Mouse (Mus musculus): ENCODE data around the gene Wasf2.

Wasf2 gene

DNA sequence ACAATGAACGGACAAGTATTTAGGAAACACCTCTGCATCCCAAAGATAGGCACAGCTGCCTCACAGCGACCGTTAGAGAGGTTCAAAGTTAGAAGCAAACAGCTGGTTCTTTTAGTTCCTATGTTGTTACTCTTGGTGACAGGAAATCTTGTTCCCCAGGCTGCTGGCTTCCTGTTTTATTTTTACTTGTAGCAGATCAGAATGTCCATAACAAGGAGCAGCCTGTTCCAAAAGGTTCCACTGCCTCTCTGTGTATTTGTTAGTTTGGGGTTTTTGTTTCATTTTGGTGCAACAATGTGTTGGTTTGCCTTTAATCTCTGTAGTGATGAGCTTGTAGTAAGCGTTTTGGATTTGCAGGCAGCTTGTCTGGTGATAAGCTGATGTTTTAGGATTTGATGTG is 44.1 kb downstream of the Wasf2 start:
- DNase-seq (ENCODE audit: low read depth, low spot score) = no peak

DNA sequence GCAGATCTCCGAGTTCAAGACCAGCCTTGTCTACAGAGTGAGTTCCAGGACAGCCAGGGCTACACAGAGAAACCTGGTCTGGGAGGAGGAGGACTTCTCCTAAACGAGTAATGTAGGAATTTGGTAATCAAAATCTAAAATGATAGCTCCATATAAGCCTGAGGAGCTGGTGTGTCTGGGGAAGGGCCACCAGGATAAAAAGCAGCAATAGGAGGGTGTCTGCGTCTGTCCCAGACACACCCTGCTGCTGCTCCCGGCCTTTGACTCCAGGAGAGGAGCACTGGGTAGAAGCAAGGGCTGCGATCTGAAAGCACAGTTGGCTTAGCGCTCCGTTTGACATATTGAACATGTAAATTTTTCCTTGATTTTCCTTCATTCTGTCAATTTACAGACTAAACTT is 45.0 kb downstream of the Wasf2 start:
- no peak for DNase-seq (ENCODE audit: low read depth, low spot score)

DNA sequence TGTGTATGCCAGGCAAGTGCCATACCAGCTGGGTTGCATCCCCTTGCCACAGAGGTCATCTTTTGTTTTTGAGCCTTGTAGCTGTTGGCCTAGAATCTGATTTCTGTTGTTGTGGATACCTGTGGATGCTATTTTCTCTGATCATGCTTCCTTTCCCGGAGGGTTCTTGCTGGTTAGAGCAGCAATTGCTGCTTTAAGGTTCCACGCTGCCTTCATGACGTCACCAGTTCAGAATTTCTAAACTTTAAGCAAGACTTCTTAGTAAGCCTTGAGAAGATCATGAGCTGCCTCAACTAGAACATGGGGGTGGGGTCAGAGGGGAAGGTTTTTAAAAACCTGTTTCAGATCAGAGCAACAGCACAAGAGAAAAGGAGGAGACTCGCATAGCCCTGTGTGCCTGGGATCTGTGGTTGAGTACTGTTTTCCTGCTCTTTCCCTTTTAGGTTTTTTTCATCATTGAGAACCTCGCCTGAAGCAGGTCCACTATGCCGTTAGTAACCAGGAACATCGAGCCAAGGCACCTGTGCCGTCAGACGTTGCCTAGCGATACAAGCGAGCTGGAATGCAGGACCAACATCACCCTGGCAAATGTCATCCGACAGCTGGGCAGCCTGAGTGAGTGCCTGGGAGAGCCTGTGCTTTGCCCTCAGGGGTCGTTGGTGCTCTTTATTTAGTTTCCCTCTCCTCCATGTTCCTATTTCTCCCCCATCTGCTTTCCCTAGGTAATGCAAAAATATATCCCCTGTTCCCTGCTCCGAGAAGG is 45.9 kb downstream of the Wasf2 start:
- no peak for DNase-seq (ENCODE audit: low read depth, low spot score)

DNA sequence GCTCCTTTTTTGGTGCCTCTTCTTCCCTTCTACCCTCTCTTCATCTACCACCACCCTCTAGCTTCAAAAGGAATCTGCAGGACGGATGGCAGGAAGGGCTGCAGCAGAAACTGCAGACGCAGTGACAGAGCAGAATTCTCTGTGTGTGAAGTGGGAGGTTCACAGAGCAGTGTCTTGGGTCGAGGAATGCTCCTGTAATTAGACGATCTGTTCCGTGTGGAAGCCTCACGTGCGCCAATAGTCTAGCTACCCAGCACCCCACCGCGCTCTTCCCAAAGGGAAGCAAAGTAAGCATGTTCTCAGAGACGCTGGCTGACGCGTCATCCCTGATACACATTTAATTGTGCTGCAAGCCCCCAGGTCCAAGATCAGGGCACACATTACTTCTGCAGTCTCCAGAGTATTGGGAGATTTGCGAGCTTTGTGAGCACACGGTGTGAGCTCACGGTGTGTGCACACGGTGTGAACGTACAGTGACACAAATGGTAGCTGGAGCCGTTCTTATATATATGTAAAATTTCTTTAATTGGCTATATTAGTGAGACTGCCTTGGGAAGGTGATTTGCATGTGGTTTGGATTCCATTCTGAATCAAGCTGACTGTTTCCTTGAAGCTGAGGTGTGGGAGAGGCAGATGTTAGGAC is 46.6 kb downstream of the Wasf2 start:
- no peak for DNase-seq (ENCODE audit: low read depth, low spot score)

DNA sequence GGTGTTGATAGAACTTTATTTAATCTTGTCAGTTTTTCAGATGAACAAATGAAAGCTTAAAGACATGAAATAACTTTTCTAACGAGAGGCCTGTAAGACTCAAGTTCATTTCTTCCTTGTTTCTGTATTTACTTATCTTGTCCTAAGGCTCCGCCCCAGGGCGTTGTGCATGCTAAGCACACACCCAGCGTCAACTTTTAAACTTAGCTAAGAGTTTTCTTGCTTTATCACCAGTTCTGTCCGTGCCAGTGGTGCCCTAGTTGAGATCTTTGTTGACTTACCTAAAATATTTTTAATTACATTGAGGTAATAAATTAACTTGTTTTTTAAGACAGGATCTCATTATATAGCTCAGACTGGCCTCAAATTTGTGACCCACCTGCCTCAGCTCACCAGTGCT is 48.0 kb downstream of the Wasf2 start:
- no peak for DNase-seq (ENCODE audit: low read depth, low spot score)

DNA sequence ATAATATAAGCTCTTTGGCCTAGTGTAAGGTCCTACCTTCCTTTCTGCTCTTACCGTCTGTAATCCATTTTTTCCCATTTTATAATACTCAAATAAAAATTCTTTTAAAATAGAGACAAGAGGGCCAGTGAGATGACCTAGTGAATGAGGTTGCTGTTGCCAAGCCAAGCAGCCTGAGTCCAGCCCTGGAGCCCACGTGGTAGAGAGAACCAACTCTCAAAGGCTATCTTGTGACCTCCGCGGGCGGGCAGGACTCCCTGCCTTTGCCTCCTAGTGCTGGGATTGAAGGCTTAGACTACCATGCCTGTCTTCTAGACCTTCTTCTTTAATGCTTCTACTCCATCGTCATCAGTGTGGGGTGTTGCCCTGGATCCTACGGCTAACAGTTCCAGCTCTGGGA is 49.0 kb downstream of the Wasf2 start:
- DNase-seq (ENCODE audit: low read depth, low spot score) = no peak

DNA sequence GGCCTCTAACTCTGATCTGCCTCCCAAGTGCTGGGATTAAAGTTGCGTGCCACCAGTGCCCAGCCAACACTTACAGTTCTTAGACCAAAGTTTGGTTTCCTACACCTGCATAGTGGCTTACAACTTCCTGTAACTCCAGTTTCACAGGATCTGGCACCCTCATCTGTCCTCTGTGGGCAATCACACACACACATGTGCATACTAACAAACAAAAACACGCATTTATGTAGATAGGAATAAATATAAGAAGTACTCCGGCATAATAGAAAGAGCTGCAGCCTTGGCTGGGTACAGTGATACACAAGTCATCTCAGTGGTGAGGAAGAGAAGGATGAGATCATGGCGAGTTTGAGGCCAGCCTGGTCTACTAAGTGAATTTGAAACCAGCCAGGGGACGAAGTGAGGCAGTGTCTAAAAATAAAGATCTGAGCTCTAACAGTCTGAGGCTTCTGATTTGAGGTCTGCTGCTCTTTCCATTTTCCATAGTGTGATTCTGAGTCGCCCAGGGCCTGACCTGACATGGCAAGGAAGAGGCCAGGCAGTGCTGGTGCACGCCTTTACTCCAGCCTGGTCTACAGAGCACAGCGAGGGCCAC is 52.2 kb downstream of the Wasf2 start:
- no peak for DNase-seq (ENCODE audit: low read depth, low spot score)

DNA sequence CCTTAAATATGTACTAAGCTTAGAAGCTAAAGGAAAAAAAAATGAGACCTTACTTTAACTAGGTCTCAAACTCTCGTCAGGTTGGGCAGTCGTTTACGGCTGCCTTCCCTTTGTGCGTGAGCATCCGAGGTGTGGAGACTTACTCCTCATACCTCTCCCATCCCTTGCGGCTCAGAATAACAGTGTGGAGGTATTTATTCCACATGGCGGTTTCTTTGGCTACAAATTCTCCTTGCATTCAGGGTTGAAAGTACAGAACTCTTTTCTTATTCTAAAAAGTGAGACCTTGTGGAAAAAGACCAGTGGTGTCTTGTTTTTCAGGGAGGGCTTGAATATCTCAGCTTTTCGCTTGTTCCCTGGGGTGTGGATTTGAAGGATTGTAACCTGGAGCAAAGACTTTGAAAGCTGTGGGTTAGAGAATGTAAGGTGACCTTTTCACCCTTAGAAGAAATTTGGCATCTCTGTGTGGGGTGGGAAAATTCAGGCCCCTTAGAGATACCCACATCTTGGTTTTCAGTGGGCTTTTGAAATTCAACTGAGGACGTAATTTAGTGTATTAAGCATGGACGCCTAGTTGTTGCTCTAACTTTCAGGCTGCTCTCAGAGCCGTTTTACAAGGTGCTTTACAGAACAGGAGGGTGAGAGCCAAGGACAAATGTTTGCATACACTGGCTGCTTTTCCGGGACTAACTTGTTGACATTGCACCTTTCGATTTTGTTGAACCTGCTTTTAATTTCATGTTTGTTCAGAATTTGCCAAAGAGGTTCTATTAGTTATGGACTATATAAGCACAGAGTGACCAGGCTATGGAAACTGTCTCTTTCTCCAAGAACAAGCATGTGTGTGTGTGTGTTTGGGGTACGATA is 54.0 kb downstream of the Wasf2 start:
- DNase-seq (ENCODE audit: low read depth, low spot score) = no peak

DNA sequence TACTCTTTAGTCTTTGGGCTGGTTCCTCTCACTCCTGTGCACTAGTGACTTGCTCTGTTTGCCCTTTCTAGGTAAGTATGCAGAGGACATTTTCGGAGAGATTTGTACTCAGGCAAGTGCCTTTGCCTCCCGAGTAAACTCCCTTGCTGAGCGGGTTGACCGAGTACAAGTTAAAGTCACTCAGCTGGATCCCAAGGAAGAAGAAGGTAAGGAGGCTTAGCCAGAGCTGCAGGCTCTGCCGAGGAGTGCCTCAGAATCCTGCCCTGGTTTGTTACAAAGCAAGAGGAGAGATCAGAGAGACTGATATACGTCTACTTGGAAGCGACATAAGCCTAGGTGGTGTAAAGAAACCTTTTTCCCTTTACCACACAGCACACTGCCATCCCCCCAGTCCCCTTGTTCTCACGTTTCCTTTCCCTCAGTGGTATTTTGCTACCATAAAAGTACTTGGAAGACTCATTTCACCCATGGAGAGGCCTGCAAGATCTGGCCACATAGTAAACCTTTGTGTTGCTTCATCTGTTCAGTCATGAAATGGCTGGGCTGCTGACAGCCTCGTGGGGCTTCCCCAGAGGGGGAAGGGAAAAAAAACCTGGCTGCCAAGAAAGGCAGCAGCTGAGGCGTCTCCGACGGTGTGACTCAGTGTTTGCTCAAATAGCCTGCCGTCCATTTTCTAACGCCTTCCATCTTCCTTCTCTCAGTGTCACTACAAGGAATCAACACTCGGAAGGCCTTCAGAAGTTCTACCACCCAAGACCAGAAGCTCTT is 54.8 kb downstream of the Wasf2 start:
- DNase-seq (ENCODE audit: low read depth, low spot score) = no peak

DNA sequence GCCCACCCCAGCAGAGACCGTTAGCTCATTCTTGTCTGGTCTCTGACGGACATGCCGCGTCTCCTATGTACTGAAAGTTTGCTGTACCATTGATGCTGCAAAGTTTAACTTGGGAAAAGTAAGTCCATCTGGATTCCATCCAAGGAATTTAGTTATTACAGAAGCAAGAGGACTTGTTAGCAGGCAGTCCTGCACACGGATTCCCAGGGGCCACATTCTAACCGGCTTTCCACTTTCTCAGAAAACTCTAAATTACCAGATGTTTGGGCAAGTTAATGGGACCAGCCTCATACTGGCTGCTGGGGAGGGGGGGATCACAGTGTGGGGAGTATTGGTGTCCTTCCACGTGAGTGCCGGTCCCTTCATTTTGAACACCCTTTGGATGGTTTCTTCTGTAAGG is 55.6 kb downstream of the Wasf2 start:
- no peak for DNase-seq (ENCODE audit: low read depth, low spot score)

DNA sequence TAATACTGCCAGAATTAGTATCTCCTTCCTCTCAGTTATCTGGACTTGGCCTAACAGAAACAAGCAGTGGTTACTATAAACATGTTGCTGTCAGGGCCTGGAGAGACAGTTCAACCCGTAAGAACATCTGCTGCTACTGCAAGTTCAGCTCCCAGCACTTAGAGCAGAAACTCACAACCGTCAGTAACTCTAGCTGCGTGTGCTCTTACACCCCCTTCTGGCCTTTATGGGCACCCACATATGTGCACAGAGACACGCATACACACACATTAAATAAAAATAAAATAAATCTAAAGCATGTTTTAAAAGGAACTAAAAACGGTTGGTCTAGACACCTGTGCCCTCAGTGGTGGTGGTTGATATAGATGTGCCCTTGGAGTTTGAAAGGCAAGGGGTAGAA is 56.6 kb downstream of the Wasf2 start:
- no peak for DNase-seq (ENCODE audit: low read depth, low spot score)

DNA sequence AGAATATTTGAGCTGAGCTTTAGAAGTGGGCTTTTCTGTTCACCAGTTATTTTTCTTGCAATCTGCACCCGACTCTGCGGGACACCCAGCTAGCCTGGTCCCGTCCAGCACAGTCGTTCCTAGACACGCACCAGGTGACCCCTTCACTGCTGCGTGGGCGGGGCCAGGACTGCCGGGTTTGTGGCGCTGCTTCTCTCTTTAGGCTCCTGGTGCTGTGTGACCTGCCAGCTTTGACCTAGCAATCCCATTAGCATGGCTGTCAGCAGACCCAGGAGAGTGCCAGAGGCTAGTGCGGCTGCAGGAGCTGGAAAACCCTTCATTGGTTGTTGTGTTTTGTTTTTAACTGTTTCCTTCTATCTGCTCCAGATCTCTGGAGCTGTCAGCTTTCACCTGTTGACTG is 59.1 kb downstream of the Wasf2 start:
- DNase-seq (ENCODE audit: low read depth, low spot score) = no peak

DNA sequence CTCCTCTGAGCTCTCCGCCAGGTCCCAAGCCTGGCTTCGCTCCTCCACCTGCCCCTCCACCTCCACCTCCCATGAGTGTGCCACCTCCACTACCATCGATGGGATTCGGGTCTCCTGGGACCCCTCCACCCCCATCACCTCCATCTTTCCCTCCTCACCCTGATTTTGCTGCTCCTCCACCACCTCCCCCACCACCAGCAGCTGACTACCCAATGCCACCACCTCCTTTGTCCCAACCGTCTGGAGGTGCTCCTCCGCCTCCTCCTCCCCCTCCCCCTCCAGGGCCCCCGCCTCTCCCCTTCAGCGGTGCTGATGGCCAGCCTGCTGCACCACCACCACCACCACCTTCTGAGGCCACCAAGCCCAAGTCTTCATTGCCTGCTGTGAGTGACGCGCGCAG is 64.2 kb downstream of the Wasf2 start:
- no peak for DNase-seq (ENCODE audit: low read depth, low spot score)

DNA sequence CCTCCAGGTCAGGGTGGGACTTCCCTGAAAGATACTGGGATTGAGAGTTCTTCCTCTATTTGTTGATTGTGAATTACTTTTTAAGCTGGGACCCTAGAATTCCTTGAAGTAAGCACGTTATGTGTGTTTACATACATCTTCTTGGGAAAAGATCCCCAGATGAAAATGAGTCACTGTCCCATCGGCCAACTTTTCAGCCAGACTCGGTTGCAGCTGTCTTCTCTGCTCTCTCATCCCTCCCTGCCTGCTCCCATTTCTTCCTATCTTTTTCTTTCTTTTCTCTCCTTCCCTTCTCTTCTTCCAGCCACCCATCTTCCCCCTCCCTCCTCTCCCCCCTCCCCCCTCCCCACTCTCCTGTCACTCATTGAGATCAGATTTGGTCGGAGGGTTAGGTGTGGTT is 64.7 kb downstream of the Wasf2 start:
- DNase-seq (ENCODE audit: low read depth, low spot score) = no peak

DNA sequence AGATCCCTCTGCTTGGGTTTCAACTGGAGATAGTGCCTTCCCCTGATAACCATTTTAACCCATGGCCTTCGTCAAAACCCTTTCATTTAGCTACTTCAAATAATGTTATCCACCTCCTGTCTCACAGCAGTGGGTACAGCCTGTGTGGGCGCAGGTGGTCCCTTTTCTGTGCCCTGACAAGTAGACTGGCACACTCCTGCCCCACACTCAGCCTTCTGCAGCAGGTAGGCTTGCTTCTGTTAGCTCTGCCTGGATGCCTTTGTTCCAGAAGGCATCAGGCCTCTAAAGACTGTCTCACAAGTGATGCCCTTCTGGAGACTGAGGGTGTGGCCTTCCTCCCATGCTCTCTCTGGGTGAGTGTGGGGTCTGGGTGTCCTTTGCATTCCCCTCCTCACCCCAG is 65.8 kb downstream of the Wasf2 start:
- DNase-seq (ENCODE audit: low read depth, low spot score) = no peak

DNA sequence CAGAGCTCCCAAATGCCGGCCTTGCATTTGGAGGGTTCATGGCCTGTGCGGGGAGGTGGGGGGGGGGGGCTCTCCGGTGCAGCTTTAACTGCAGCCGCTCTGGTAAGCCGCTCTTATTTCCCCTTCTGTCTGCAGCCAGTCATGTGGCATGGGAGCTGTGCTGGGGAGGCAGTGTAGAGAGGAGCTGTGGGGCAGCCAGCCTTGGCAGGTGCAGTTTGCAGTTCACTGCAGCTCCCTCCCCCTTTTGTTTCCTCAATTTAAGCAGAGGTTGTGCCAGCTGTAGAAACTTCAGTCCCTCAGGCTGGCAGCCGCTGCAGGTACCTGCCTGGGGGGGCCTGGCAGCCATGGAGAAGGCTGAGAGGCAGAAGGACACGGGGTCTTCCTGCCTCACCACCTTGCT is 66.5 kb downstream of the Wasf2 start:
- no peak for DNase-seq (ENCODE audit: low read depth, low spot score)

DNA sequence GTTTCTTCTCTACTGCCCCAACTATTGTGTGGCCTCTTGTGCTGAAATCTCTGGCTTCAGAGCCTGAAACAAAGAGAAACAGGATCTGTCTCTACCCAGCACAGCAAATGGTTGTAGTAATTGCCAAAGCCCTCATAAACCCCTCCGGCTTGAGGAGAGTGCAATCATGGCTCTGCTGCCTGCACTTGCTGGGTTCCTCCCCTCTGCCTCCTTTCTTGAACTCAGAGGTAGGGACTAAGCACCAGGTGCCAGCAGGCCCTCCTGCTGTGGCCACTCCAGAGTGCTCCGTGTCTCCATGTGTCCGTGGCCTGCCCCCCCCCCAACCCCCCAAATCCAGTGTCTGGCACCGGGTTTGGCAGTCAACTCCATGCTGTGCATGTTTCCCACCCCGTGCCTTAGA is 67.0 kb downstream of the Wasf2 start:
- no peak for DNase-seq (ENCODE audit: low read depth, low spot score)

DNA sequence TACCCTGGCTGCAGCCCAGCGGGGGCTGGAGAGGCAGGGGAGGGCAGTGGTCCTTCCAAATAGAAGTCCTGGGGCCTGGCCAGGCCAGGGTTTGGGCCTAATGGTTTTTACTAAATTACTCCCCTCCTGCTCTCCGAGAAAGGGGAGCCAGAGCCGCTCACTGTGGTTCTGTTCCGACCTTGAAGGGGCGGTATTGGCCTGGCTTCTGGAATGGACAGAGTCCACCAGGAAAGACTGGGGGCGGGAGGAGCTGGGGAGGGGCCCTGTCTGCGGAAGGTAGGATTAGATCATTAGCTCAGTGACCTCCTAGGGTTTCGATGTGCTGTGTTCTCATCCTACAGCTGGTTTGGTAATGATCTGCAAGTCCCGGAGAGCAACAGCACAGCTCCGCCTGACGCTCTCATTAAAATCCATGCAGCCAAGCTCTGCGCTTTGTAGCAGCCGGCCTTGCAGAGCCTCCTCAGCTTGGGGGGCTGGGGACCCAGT is 67.5 kb downstream of the Wasf2 start:
- DNase-seq (ENCODE audit: low read depth, low spot score) = no peak

DNA sequence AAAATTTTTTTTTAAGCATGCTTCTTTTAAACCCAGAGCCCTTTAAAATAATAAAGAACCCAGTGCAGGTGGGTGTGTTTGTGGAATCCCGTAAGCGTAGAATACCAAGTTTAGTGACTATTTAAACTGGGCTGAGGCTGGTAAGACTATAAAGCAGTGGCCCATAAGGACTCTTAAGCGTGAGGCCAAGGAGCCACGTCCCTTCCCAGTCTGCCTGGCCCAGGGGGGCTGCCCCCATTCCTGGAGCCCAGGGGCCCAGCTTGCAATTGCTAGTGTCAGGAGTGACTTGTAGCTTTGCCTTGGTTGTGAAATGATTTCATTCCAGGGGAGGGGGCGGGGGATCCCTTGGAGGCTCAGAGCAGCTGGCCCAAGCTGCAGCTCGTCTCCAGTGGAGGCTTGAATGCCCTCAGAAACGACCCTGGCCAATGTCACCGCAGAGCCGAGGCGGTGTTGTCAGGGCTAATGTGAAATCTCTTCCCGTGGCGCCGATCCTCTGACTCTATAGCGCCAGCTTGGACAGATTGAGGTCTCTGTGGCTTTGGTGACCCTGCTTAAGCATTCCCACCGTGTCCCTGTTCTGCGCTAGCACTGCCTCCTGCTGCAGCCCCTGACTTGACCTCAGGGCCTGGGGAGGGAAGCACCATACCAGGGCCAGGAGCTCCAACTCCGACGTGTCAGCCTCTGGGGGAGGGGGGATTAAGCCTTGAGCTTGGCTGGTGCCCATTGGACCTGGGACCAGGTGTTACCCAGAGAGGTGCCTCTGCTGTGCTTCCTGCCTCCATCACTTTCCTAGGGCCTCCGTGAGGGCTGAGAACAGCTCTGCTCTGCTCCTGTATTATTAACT is 68.3 kb downstream of the Wasf2 start:
- no peak for DNase-seq (ENCODE audit: low read depth, low spot score)

DNA sequence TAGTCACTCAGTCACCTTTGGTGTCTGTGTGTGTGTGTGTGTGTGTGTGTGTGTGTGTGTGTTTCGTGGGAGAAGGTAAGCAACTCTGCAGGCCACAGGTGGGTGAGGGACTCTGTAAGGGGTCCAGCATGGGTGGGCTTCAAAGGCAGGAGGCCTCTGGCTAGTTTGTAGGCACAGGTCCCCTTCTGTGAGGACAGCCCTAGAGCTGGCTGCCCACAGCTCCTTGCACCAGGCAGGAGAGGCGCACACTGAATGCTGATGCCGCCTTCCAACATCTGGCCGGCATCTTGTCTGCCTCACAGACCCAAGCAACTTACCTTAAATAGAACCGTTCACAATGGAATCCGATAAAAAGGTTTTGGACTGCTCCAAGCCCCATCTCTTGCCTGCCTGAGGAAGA is 69.4 kb downstream of the Wasf2 start:
- DNase-seq (ENCODE audit: low read depth, low spot score) = no peak

Measured in brain, embryonic 18.5 days (tissue).